Mouse (Mus musculus) intestine, embryonic 16.5 days (tissue): ENCODE measurements around the gene Ccdc150. TPM values are rescaled to one million over a fixed set of nuclear protein-coding genes. Genes with fewer than 3 reads are reported as not detected.

Experiments used
- polyA plus RNA-seq: library from polyadenylated mRNA; unstranded; fragments of >200 nt; fragmentation: Nextera tagmentation; extraction: Ambion mirVana; gene quantifications from 2 replicates; pipeline ENCODE4 v1.2.1, GENCODE M21; 2015

Ccdc150 gene
- polyA plus RNA-seq, 1 experiment from 2014 or later = 0.21 TPM

Other genes starting within 250 kb of the Ccdc150 start
- 0.83 and 1.1 TPM in 2 replicates for gene Hecw2, start 55.5 kb upstream of the Ccdc150 start, polyA plus RNA-seq
- 17.4 and 17.6 TPM in 2 replicates for gene Gtf3c3, start 188.3 kb downstream of the Ccdc150 start, polyA plus RNA-seq